Mouse (Mus musculus) G1E (cell line): ENCODE results near the gene Tlr8.

Source experiments
- CTCF ChIP-seq: IDR thresholded peaks from 2 replicates; pipeline ENCODE4 v1.5.1; 2012; ENCODE audit warnings: low read depth, low read length, inconsistent platforms, mixed read lengths
- GATA1 ChIP-seq: IDR thresholded peaks from 2 replicates; pipeline ENCODE4 v1.6.1; 2012; ENCODE audit warnings: borderline replicate concordance, low read length, inconsistent platforms, mixed read lengths
- GATA2 ChIP-seq: IDR thresholded peaks from 2 replicates; pipeline ENCODE4 v1.6.1; 2012; ENCODE audit warnings: low read depth, low read length, inconsistent platforms, borderline replicate concordance
- POLR2AphosphoS5 ChIP-seq: IDR thresholded peaks from 2 replicates; pipeline ENCODE4 v1.6.1; 2012; ENCODE audit warnings: low read depth, low read length, inconsistent platforms; ENCODE audit not compliant: insufficient replicate concordance
- TAL1 ChIP-seq: conservative IDR thresholded peaks from 2 replicates; pipeline ENCODE4 v1.6.1; 2012; ENCODE audit warnings: low read depth, low read length, inconsistent platforms, mixed read lengths

DNA sequence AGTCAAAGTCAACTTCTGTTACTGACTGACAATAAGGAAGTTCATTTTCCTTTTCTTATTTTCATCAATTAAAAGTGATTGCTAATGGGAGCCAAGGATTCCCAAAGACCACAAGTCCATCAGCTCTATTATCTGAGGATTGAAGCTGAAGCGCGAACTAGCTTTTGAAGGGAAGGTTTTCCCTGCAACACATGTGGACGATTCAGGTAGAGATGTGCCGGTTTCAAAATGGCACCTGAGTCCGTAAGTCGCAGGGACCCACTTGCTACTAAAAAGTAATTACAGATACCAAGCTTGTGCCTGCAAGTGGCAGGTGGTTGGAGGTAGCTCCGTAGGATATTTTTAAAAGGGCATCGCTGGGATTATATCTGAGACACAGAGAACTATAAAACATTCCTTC, 54.3 kb downstream of the Tlr8 start:
- TF ChIP-seq CTCF: no peak
- no peak for TF ChIP-seq POLR2AphosphoS5
- no peak for TF ChIP-seq GATA2
- no peak for TF ChIP-seq GATA1
- no peak for TF ChIP-seq TAL1
